Mouse (Mus musculus) urinary bladder, postnatal 10 days (tissue): ENCODE results near the gene Crispld2.

Experiments
- DNase-seq: peaks from one replicate; pipeline ENCODE4 v3.0.0; 2022; ENCODE audit warnings: low spot score

The Crispld2 gene

DNA sequence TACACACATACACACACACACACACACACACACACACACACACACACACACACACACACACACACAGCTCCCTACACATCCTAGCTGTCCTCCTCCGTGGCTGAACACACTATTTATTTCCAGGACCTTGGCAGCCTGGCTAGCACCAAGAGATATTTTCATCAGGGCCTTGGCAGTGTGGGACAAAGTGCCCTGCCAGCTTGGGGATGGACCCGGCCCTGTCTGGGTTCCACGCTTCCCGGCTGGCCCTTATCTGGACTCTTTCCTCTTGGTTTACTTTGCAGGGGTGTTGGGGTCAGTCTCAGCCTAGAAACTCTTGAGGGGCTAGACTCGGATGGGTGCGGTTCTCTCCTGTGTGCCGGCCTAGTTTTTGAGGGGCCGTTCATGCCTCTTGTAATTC lies 8.2 kb downstream of the Crispld2 start:
- DNase-seq: no peak

DNA sequence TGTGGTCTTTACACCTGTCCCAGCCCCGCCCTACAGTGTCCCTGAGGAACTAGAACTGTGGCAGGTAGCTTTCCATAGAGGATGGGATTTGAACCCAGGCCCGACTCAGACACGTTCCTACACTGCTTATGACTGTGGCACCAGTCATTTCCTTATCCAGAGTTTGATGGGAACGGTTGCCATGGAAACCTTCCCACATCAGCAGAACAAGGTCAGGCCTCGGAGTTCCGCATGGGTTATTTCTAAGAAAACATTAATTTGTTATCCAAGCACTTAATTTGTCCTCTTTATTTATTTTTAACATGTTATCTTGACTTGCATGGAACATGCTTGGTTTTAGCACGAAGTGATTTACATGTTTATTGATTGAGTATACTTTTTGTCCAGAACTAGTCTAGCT lies 9.5 kb downstream of the Crispld2 start:
- no peak for DNase-seq

DNA sequence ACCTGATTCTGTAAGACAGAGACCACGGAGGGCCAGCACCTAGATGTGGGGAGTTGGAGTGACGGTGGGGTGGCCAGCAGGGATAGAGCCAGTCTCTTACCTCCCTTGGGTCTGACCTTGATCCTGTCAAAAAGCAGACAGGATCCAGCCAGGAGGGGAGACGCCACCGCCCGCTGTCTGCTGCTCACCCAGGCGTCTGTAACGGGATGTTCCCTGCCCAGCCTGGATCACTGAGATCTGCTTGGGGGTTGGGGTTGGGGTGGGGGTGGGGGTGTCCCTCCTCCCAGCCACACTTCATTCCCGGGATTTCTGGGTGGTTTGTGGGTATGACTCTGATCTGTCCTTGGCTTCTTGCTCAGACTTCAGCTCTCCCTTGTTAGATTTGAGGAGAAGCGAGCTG lies 10.1 kb downstream of the Crispld2 start:
- no peak for DNase-seq

DNA sequence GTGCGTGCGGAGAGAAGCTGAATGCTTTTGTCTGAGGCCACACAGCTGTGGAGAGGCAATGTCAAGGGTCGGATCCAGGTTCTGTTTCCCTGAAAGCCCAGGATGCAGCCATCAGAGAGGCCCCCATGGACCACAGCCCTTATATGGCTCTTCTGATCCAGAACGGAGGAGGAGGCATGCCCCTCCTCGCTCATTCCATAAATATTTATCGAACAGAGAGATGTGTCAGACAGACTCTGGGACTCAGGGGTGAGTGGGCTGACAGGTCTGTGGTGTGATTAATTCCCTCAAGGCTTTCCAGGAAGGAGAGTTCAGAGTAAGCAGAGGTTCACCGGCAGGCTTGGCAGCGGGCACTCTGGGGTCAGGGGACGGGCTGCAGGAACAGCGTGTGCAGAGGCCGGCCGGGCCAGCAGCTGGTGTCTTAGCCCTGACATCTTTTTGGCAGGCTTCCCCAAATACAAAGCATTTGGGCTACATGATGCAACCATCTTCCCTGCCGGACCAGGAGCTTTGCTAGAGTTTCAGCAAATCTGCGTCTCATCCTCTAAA lies 12.0 kb downstream of the Crispld2 start:
- DNase-seq: no peak

DNA sequence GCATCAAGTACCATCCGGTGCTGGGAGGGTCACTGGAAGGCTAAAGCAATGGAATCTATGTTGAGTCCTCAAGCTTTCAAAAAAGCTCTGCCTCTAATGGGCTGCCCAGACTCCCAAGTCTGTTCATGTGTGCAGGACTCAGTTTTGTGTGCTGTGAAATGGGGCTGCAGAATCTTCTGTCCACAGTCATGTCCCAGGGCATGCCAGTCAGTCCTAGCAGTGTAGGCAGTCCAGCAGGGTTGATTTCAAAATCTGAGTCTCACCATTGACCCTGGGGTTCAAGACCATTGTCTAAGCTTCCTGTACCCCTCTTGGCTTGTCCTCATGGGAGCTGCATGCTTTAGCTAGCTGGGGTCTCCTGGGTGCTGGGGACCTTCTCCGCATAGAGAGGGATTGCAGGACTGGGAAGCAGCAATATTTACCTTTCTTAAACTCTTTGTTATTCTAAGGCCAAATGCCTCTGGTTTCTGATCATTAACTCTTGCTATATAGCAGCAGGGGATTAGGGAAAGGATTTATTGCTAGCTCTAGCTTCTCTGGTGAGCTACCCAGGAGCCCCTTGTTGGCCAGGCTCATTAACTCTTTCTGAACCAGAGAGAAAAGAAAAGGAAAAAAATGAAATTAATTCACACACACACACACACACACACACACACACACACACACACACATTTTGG lies 12.6 kb downstream of the Crispld2 start:
- no peak for DNase-seq

DNA sequence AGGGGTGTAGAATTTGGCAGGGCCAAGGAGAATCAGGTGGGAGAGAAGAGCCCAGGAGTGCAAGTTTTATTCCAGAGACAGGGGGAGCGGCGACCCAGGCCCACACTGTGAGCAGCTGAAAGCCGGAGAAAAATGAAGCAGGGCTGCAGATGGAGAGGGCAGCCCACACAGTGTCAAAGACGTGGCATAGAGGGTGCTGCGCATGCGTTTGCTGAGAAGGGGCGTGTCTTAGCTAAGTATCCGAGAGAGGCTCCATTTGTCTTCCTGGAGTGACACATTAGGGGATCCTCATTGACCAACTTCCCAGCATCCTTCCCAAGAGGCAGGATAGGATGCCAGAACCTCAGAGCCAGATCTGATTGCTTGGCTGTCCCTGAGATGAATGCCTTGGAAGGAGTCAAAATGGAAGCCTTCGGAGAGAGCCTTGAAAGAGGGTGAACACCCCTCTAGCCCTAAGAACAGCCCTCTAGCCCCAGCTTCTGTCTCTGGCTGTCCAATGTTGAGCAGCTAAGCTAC lies 14.5 kb downstream of the Crispld2 start:
- DNase-seq: no peak

DNA sequence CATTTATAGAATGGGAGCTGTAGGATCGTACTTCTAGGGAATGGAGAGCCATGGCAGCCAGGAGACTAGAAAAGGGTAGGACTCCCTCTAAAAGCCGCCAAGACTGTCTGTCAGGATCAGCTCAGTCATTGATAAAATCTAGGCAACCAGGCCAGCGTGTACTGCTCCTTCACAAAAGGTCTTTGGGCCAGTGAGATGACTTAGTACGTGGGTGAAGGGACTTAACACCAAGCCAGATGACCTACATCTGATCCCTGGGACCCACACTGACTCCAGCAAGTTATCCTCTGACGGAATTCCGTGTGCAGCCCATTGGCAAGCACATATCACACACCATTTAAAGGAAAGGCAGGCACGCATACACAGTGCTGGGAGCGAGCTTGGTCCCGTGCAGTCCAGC lies 14.9 kb downstream of the Crispld2 start:
- DNase-seq: no peak

DNA sequence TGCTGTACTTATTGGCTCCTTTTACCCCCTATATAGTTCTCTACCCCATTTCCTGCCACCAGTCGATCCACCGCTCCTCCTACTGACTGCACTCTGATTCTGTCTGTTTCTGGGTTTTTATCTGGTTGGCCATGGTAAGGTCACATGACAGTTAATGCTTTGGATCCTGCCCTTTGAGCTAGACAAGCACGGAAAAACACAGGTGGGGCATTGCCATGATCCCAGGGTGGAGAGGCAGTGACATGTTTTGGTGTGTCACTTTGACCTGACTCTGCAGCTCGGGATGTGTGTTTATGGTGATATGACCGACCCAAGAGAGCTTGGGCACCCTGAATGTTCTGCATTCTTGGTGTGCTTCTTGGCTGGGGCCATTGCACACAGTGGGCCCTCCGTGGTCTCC lies 17.0 kb downstream of the Crispld2 start:
- DNase-seq: no peak

DNA sequence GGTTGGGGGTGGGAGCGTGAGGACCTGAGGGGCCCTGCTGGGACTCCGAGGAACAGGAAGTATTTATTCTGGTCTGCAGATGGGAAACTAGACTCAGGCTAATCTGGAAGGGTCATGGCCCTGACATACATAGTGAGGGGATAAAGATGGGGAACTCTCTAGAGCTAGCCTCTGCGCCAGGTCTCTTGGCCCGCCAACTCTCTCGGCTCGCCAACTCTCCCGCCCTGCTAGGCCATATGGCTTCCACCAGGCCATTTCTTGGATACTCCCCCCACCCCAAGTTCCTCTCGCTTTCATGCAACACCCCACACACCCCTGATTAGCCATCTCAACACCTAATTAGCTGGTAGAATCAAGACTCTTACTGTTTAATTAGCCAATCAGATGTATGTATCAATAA lies 20.3 kb downstream of the Crispld2 start:
- DNase-seq: no peak

DNA sequence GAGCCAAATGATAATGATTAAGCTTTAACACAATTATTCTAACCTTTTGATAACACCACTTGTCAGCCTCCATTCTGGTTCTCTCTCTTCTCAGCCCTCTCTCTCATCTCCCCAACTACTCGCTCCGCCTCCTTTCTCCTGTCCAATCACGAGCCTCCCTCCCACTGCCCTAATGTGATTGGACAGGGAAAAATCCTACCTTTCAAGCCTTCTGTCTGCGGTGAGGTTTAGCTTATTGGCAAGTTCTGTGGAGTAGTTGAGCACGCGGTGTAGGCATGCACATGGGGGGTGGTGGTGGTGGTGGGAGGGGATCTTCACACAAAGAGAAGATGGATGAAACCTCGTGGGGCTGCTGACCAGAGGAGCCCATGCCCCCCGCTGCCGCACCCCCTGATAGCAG lies 20.7 kb downstream of the Crispld2 start:
- DNase-seq: no peak

DNA sequence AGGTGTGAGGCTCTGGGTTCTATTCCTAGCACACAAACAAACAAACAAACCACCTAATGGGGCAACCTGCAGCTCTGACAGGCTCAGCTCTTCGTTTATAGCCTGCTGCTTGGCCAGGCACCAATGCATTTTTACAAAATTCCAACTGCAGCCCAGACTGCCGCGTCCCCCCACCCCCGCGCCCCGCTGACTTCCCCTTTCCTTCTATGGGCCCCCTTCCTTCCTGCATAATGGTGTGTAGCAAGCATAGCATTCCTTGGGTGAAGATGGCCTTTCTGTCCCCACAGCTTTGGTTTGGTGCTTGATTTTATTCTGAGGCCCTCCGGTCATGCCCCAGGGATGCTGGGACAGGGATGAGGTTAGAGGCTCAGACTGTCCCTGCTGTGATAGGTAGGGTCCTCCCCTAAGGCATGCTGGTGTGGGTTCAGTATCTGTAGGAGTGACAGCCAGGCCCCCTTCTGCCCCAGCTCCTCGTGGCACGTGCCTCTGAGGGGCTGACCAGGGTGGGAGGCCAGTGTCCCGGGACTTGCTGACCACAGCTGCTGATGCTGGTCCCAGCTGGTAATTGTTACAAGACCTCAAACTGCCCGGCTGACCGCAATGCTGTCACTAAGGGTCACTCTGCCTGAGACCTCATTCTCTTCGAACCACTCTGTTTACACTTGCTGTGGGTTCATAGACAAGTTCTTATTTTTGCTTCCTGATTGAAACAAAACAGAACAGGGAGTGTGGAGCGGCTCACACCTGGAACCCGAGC lies 22.2 kb downstream of the Crispld2 start:
- DNase-seq: no peak

DNA sequence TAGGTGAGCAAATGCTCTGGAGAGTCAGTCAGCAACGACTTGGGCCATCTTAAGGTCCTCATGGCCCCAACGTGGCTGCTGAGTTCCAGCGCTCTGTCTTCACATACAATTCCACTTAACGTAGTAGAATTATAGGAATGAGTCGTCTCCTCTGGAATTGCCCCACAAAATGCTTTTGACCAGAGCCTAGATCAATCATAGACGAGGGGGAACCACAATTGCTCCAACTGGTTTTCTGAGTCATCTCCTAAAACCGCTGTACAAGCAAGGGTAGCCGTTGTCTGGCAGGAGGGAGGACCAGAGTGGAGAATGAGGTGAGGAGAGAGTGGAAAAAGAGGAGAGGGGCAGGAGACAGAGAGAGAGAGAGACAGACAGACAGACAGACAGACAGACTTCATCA lies 23.7 kb downstream of the Crispld2 start:
- no peak for DNase-seq

DNA sequence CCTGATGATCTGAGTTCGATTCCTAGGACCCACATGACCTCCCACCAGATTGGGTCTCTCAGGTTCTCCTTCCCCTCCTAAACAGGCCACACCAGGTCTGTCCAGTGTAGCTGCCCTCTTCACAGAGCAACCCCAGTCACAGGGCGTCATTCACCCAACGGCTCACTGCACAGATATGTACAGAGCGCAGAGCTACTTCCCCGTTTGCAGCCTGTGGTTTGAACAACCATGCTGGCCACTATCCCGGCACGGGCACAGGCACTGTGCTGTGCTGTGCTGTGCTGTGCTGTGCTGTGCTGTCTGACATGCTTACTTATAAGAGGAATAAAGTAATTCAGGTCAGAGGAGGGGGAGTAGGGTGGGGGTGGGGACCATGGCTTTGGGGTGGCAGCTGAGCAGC lies 24.2 kb downstream of the Crispld2 start:
- no peak for DNase-seq

DNA sequence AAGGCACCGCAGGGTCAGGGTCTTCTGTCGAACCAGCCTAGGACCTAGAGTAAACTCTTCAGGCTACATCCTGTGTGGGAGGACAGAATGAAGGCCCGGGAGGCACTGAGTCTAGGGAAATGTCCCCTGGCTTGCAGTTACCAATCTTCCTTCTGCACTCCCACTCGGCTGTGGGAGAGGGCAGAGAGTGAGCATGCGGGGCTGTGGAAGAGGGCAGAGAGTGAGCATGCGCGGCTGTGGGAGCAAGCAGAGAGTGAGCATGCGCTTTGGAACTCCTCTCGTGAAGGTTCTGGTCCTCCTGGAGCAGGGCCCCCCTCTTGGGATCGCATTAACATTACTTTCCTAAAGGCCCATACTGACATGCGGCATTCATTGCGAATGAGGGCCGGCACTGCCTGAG lies 25.1 kb downstream of the Crispld2 start:
- DNase-seq: no peak

DNA sequence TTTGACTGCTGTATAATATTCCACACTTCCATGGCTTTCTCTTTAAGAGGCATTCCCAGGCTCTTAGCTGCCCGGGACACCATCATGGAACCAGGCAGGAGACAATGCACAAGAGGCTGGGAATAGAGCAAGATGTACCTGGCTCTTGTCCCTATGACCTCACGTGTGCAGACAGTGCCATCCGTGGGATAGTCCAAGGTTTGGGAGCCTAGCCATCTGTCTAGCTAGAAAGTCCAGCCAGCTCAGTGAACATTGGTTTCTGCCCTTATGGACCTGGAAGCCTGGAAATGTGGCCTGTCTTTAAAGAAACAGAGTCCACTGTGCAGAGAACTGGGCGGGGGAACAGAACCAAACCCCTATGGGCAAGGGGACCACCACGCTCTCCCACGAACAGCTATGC lies 25.5 kb downstream of the Crispld2 start:
- no peak for DNase-seq

DNA sequence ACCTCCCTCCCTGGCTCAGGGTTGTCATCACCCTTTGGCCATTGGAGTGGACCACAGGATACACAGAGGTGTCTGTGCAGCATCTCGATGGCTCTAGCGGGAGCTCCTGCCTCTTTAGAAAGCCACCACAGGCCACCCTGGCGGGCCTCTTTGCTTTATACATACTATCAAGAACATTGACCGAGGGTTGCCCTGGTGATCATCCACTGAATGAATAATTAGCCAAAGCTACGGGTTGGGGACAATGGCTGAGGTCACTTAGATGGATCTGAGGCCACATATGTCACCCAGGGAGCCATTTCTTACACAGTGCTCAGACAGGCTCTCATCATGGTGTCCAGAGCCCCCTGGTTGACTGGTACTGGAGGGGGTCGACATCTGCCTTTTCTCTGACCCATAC lies 26.1 kb downstream of the Crispld2 start:
- DNase-seq: no peak

DNA sequence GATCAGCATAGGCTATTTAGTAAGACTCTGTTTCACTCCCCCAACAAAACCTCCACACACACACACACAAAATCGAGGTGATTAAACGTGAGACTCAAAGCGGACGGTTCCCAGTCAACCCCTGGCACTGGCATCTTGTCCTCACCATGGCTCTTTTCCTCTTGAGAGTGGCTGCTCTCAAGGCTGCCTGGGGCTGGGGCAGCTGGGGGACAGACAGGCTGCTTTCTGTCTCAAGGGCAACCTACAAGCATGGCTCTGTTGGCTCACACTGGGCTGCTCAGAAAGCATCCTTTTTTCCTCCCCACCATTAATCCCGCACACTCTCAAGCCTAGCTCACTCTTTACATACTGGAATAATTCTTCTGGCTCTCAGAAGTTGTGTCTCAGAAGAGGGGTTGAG lies 27.1 kb downstream of the Crispld2 start:
- DNase-seq: no peak

DNA sequence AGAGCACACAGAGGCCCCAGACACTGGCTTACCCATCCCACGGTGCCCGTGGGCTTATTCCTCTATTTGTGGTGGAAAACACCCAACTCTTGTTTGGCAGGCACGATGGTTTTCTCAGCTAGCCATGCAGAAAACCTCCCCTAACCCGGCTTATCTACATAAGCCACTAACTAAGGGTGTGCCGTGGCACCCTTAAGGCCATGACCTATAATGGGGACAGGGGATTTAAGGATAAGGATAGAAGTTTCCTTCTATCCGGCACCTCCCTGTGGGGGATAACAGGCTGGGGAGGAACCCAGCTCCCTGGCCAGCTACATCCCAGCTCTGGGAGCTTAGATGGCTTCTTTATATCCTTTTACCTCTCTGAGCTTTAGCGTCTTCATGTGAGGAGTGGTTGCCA lies 28.1 kb downstream of the Crispld2 start:
- DNase-seq: no peak

DNA sequence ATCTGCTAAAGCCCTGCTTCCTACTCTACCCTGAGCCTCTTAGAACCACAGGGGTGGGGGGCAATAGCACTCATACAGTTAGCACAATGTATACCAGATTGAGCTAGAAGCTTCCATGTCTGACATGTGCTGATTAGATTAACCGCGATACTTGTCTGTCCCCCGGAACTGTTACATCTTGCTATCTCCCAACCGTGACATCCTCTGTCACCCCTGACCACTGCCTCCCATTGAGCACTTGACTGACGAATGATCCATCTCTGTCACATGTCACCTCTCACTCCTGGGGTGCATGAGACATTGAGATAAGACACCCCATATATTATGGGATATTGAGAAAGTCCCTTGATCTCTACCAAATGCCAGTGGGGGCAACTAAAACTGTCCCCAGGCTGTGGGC lies 34.0 kb downstream of the Crispld2 start:
- DNase-seq: no peak

DNA sequence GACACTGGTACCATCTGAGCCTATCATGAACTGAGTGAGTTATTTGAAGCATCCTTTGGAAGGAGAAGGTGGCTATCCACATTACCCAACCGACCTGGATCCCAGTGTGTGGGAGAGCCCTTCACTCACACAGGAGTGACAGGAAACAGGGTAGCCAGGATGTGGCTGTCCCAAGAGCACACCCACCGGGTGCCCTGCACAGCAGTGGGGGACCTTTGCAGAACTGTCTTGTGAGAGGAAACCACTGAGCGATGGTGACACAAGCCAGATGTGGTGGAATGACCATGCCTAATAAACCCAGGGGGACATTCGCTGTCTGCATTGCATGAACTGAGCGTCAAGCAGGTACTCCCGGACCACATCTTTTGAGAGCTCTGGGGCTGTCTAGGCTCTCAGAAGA lies 34.8 kb downstream of the Crispld2 start:
- DNase-seq: no peak

DNA sequence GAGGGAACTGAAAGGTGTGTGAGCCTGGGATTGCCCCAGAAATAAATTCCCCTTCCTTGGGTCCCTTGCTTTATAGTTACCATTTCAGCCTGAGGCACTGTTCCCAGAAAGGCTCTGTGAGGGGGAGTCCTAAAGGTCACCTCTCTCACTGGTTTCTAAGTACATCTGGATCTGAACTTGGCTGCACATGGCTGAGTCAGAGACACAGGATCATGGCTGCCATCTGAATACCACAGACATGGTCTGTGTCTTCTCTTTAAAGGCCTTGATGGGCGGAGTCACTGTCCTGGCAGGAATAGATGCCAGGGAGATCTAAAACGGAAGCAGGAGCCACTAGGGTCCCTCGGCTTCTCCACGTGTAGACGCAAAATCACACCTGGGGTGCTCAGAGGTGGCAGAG lies 38.2 kb downstream of the Crispld2 start:
- no peak for DNase-seq

DNA sequence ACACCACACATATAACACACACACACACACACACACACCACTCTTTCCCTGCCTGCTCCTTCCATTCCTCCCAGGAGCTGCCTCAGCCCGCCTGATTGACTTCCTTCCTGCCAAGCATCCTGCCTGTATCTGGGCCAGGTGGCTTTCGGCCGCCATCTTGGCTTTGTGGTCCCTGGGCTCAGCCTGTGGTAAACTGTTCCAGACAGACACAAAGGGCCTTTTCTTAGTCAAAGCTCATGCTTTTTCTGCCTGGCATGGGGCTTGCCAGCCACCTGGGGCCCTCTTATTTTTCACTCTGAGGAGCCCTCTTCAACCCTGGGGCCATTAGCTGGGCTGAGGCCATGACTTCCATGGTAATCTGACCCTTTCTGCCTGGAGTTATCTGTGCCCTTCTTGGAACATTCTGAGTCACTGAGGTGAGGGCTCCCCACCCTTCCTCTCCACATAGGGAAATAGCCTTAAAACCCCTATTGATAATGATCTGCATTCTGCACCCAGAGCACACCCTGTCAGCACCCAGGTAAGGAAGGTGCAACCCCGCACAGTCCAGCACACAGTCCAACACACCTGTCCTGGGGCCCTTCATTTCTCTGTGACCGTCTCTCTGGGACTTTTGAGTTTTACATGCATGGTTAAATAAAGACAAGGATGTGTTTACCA lies 40.4 kb downstream of the Crispld2 start:
- DNase-seq: no peak

DNA sequence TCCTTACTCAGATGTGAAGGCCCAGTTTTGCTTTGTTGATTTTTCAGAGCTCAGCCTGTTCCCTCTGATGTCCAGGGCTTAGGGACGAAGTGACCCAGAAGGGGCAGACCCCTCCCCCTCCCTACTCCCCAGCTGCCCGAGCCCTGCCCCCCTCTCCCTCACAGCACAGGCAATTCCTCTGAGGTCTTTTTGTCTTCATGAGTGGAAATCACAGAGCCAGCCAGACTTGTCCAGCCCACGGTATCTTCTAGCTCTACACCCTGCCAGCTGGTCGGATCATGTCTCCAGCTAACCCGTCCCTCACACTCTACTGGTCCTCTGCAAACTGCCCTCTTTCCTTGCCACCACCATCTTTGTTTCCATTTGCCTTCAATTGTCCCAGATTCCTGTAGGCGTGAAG lies 42.2 kb downstream of the Crispld2 start:
- no peak for DNase-seq
